Mouse (Mus musculus): ENCODE results near the gene Rrbp1.

Rrbp1 gene

DNA sequence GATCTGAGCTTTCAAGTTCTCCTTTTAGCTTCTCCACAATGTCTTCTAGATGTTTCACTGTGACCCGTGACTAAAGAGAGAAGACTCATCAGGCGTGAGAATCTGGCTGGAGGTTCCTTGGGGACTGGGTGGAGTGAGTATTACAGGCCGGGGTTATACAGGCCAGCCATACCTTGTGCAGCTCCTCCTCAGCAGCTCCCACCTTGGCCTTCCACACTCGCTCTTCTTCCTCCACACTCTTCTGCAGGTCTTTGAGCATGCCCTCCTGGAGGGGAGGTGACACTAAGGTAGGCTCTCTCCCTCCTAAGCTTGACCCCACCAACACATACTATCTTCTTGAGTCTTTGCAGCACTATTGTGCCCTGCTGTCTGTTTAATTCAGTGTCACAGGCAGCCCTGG is 57.1 kb downstream of the Rrbp1 start:
- no peak for DNase-seq

DNA sequence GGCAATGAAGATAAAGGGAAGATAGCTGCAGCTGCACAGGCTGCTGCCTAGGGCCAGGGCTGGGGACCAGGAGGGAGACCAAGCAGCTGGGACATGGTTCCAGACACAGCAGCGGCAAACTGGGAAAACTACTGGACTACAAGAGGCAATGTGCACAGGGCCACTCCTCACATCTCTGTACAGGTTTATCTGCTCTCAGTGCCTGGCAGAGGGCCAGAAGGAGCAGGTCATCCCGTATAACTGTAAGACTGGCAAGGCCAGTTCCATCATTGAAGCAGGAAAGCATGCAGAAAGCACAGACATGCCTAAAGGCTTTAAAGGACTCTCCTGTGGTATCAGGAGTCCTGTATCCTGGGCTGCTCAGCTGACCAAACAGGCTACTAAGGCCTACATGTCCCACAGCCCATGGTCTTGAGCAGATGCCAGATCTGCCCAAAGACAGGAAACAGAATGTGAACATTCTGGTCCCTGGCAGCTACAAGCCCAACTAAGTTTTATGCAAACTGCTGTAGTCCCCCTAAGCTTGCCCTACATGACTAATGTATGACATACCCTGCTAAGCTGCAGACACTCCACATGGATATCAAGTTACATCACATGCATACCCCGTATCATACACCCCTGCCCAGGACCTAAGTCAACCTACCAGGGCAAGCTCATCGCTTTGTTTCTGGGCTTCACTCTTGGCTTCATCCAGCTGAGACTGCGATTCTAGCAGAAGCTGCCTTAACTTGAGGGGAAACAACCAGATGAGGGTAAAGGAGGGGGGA is 59.3 kb downstream of the Rrbp1 start:
- DNase-seq: no peak

DNA sequence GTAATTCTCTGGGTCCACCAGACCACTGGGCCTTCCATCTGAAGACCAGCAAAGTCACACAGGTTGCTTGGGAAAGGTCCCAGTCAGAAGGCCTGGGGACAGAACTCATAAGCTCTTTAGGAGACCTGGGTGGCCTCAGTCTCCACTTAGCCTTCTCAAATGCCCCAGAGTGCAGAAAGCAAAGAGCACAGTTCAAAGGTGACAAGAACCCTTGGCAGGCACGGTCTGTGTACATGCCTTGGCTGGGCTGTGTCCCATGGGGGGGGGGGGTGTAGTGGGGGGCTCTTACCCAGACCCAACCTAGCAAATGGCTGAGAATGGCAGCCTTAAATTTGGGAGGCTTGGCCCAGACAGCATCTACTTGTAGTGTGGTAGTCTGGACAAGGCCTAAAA is 60.0 kb downstream of the Rrbp1 start:
- DNase-seq: no peak

DNA sequence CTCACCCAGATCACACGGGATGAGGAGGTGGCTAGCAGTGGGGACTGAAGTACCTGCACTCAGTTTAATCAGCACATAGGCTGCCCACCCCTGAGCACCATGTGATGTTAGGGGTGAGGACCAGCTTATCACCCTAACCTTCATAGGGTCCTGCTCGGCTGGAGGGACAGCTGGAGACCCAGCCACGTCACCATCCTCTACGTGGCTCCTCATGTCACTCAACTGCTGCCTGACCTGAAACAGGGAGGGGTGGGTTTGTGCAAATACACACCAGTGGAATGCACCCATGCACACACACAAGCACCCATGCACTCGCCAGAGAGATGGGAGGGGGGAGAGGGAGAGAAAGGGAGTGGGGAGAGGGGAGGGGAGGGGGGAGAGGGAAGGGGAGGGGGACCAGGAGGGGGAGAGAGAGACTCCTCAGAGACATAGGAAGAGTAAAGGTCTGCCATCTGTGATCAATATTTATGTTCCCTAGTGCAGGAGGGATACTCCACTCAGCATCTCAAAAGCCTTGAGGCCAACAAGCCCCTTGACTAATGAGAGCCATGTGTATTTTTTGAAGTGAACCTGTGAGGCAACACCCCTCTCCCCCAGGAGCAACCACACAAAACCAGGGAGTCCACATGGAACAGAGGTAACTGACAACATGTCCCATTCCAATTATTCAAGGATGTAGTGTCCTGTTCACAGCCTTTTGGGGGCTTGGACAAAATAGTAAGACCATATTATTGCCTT is 60.6 kb downstream of the Rrbp1 start:
- no peak for DNase-seq

- no peak for DNase-seq
Observed at GRCm38 (mm10) chr2:143949217-143949616, 61.8 kb downstream of the Rrbp1 start.

DNA sequence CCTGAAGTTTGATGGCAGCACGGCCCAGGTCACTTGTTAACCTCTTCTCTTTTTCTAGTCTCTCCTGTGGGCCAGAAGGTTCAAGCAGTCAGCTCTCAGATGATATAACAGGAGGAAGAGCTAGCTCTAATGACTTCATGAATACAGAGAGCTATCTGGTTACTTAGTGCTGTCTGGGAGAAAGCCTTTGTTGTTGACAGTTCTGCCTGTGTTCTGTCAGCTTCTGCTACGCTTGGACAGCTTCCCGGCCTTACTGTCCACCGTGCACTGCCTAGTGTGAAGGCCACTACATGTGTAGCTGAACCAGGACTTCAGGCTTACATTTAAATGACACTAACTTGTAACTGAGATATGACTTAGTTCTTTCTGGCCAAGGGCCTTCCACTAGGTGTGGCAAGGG is 62.6 kb downstream of the Rrbp1 start:
- no peak for DNase-seq

GRCm38 (mm10) chr2:143947981-143948380 is 63.1 kb downstream of the Rrbp1 start:
- no peak for DNase-seq

- DNase-seq: no peak
Observed at GRCm38 (mm10) chr2:143946399-143946798, 64.7 kb downstream of the Rrbp1 start.

DNA sequence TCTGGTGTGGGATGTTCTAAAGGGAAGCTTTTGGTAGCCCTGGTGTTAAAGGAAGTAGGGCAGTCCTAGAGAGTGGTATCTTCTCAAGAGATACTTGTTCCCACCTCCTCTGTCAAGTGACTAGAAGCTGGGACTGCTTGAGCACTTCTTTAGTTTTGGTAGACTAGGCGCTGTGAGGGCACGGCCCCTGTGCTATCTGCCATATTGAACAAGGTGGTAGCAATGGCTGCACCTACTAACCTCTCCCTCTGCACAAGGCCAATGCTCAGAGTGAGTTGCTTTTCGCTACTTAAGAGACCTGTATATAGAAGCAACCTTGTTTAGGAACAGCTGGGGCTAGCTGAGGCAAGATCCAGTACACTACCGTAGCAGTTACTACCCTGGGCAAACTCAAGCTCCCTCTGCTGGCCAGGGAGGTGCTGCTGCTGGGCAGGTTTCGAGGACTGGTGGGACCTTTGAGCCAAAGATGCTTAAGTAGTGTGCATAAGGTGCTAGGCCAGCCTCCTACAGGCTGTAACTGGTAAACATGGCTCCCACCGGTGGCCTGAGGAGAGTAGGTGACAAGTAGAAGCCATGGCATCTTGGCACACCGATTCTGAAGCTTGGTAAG is 65.5 kb downstream of the Rrbp1 start:
- DNase-seq: peak; percentile 65

DNA sequence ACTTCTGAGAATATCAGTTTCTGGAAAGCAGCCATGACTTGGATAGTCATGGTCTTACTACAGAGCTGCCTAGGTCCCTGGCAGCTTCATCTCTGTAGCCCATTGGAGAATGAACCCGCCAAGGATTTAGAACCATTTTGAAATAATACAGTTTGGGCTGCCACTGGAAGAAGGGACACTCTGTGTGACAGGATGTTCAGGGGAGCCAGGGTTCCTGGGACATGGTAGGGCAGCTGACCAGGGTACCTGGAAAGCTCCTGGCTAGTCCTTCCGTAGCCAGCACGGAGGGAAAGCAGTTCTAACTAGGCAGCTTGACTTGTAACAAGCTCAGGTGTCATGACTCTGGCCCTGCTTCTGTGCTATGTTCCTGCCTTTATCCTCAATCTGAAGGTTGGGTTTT is 66.3 kb downstream of the Rrbp1 start:
- no peak for DNase-seq

GRCm38 (mm10) chr2:143940406-143940805 is 70.7 kb downstream of the Rrbp1 start:
- no peak for DNase-seq

- DNase-seq: no peak
Observed at GRCm38 (mm10) chr2:143937861-143938260, 73.2 kb downstream of the Rrbp1 start.

DNA sequence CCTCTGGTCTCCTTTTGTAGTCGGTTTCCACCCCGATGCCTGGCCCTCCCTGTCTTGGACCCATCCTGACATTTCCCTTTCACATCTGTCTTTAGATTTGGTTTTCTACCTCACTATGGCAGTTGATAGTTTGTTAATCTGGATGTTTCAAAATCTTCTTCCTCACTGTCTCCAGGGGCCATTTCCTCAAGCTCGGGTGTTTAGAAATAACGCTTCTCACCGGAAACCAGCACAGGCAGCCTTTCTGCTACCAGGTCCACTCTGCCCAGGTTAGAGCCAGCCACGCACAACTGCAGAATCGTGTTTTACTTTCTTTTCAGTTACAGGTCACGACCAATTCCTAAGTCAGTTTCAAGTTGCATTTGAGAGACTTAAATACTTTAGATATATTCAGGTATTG is 76.6 kb downstream of the Rrbp1 start:
- DNase-seq: no peak

DNA sequence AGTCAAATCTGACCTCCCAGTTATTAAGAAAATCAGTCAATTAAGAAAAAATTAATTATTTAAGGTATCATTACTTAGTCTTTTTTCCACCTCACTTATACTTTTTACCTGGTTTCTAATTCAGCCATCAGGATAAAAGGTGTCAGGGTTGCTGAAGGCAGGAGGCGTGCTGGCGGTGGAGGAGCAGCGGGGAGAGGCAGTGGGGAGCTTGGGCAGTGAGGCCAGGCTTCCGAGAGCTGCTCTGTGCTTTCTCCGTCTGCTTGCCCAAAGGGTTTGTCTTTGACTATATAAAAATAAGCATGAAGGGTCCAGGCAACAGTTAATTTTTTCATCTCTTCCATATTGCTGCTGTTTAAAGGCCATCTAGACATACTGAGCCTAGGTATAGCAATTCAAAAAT is 77.5 kb downstream of the Rrbp1 start:
- no peak for DNase-seq

DNA sequence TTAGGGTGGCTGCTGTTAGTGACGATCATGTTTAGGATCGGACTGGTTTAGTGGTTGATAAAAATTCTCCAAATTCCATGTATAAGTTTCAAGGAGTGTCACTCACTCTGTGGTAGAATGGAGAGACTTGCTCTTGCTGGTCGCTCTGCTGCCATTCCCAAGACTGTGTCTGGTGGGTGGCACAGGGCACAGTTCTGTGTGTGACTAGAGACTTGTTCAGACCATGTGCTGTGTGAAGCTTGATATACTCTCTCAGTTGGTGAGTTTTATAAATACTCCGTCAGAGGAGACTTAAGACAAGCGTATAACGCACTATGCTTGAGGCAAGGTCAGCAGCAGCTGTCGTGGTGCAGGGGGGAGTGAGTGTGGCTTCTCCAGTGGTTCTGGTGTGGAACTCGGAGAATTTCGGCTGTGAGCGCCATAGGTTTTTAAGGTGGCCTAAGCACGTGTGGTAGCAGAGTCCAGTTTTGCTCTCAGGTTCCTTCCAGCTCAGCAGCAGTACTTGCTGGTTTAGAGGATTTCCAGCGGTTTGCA is 78.7 kb downstream of the Rrbp1 start:
- no peak for DNase-seq

- no peak for DNase-seq
Observed at GRCm38 (mm10) chr2:143929607-143930311, 81.3 kb downstream of the Rrbp1 start.

DNA sequence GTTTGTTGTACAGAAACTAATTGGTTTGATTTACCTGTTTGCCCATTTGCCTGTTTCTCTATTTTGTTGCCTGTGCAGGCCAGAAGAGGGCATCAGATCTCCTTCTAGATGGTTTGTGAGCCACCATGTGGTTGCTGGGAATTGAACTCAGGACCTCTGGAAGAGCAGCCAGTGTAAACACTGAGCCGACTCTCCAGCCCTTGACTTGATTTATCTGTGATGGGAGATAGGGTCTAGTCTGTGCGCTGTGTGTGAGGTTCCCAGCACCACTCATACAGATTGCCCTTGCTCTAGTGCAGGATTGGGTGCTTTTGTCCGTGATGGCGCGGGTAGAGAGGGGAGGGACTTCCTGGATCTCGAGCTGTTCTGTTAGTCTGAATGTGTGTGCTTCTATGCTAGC is 85.2 kb downstream of the Rrbp1 start:
- DNase-seq: no peak

DNA sequence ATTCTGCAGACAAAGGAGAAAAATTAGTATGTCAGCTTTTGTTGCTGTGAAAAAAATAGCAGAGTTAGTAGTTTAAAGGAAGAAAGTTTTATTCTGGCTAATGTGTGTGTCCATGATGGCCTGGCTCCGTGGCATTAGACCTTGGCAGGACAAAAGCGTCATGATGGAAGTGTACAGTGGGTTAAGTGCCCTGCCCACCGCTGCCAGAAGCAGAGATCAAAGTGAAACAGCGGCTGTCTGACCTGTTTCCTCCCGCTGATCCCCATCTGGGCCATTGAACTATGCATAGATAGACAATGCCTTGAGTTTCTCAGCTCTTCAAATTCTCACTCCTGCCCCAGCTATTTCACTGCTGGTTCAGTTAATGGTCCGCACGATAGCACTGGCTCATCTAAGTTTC is 87.0 kb downstream of the Rrbp1 start:
- DNase-seq: no peak

DNA sequence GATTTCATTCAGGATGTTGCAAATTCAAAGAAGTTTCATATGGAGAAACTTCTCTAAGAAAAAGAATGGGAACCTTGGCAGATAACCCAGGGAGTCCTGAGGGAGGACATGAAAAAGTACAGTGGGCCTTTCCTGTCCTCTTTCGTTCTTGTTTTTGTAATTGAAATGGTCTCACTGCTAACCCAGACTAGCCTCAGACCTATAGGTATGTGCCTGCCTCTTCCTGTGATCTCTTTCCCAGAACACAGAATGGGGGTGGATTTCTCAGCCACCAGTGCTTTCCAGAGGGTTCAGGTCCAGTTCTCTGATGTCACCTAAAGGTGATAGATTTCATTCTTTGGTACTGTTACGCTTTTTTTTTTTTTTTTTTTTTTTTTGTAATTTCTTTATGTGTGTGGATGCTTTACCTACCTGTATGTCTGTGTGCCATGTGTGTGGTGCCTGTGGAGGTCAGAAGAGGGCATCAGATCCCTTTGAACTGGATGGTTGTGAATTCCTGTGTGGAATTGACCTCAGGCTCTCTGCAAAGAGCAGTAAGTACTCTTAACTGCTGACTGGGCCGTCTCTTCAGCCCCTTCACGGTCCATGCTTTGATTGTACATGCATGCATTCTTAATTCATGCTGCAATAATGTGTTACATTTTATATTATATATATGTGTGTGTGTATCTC is 92.1 kb downstream of the Rrbp1 start:
- DNase-seq: no peak

GRCm38 (mm10) chr2:143917622-143918021 is 93.4 kb downstream of the Rrbp1 start:
- no peak for DNase-seq

DNA sequence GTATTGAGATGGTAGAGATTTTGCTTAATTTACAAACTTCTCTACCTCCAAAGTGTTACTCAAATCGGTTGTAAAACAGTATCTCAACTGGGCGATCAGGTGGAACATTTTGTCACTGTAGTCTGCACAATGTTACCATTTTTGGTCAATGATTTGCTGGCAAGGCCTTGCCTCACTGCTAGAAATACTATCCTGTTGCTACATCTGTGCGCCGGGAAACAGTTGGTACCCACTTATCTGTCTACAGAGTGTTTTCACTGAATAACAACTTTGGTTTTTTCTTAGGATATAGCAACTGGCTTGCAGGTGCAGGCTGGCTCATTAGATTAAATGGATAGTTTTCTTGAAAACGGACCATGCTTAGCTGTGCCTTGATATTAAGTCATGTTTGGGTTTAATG is 94.8 kb downstream of the Rrbp1 start:
- DNase-seq: no peak

DNA sequence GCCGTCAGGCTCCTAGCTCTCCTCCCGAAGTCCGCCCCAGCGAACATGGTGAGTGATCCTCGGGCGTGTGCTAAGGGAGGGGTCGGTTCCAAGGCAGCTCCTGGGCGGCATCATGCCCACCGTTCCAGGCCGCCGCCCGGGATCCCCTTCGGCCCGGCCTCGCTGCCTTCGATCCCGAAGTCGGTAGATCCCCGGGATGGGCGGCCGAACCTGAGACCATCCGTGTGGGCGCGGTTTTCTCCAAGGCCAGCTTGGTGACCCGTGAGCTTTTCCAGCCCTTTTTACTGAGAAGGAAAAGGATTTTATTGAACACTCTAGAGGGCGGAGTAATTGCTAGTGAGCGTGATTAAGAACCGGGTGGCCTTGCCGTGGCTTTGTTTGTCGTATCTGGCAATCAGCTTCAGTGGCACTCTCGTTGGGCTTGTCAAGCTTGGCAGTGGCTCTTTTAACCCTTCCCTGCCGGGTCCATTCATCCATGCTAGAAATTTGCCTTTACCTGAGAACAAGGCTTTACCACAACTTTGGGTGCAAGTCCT is 95.4 kb downstream of the Rrbp1 start:
- DNase-seq: no peak

Data from kidney, adult 18-20 months (tissue).